Mouse (Mus musculus) layer of hippocampus, postnatal 14 days (tissue): ENCODE data around the gene 4930595D18Rik. TPM values are rescaled to one million over a fixed set of nuclear protein-coding genes. Genes with fewer than 3 reads are reported as not detected.

Source experiments
- DNase-seq, 2 experiments: peaks; one replicate each; pipeline ENCODE4 v3.0.0; 2021 to 2022; ENCODE audit warnings: low spot score in 2 of 2, mixed read lengths in 1 of 2
- long read RNA-seq, 2 experiments: library from polyadenylated mRNA; stranded (forward); transcript quantifications; one replicate each; pipeline ENCODE4 v2.0.0; 2021
- total RNA-seq, 2 experiments: library from RNA; stranded (reverse); gene quantifications; 2 replicates each; pipeline ENCODE4 v1.2.3; 2021

4930595D18Rik gene
- total RNA-seq: under 1 TPM in 1 of 2 experiments, not detected in 1; 0.41 TPM
- long read RNA-seq, experiment 1, partial matches to known transcripts: 0 of 1 reads
- long read RNA-seq, experiment 1, other reads (novel, unspliced or antisense): 1 of 1 reads
- long read RNA-seq, experiment 2, partial matches to known transcripts: 0 of 2 reads
- long read RNA-seq, experiment 2, other reads (novel, unspliced or antisense): 2 of 2 reads

- DNase-seq: no peak
Measured at GRCm38 (mm10) chr12:111184476-111184875, at the start of gene 4930595D18Rik. 4930595D18Rik (minus strand) TSS chr12:111184491.

DNA sequence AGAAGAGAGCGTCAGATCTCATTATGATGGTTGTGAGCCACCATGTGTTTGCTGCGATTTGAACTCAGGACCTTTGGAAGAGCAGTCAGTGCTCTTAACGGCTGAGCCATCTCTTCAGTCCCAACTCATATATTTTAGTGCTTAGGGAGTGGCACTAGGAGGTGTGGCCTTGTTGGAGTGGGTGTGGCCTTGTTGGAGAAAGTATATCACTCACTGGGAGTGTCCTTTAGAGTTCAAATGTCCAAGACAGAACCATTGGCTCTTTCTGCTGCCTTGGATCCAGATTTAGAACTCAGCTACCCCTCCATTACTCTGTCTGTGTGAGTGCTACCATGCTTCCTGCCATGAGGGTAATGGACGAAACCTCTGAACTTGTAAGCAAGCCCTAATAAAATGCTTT is 49.5 kb upstream of the 4930595D18Rik start:
- no peak for DNase-seq

GRCm38 (mm10) chr12:111230793-111231192 is 46.5 kb upstream of the 4930595D18Rik start:
- no peak for DNase-seq

DNA sequence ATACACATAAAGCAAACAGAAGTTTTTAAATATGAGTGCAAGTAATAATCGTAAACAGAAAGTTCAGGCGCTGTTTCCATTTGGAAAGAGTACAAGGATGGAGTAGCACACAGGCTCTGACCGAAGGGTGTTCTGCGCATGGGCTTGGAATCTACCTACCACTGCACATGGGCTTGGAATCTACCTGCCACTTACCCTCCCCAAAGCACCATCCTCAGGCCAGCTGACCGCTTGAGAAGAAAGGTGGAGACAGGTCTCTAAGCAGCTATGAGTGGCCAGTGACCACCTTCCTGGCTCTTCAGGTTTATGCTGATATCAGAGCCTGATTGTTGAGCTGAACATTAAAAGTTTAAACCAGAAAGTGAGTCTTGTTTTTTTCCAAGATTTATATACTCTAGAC is 44.2 kb upstream of the 4930595D18Rik start:
- DNase-seq: no peak

GRCm38 (mm10) chr12:111227410-111227809 is 43.1 kb upstream of the 4930595D18Rik start:
- no peak for DNase-seq

DNA sequence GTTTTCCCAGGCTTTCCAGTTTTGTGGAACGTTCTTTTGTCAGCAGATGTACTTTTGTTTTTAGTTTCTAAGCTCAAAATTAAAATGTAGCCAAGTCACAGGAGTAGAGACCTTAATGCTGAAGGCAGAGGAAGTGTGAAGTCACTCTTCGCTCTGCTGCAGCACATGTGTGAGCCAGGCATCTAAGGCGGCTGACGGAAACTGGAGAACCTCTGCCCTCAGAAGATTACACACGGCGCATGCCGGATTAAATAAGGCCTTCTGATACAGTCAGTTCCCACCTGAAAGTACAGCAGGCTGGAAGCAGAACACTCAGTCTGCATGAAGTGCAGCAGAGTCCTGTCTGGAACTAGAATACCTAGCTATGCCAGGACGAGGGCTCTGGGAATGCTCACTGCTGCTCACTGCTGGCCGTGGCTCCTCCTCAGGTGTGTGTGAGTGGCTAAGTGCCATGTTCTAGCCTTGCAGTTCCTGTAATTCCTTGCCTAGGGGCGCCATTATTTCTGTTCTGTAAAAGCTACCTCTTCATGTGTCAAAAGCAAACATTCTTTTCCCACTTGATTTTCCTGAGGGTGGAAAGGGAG is 41.0 kb upstream of the 4930595D18Rik start:
- no peak for DNase-seq

GRCm38 (mm10) chr12:111218867-111219266 is 34.6 kb upstream of the 4930595D18Rik start:
- no peak for DNase-seq

GRCm38 (mm10) chr12:111211729-111212128 is 27.4 kb upstream of the 4930595D18Rik start:
- no peak for DNase-seq

DNA sequence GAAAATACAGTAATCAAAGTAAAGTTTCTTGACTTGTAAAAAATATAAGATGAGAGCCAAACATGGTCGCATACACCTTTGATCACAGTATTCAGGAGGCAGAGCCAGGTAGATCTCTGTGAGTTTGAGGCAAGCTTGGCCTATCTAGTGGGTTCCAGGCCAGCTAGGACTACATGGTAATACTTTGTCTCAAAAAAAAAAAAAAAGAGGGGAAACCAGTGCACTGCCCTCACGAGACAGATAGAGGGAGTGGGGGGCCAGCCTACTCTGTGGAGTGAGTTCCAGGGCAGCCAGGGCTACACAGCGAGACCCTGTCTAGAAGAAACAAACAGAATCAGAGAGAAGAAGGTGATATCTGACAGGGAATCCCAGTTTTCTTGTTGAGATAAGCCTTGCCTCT is 23.4 kb upstream of the 4930595D18Rik start:
- DNase-seq: no peak

DNA sequence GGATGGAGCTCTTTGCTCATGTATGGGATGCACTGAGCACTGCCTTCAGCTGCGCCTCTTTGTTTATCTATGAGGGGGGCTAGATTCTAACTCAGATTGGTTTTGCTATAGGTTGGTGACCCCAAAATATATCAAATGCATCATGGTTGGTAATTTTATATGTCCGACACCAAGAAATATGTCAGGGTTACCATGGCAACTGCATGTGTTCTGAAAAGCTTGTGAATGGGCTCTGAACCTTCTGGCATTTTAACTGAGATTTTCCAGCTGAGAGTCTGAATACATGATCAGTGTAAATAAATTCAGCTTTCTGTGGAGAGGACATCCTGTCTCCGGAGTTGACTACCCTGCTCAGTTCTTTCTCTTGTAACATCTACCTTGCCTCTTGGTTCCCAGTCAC is 19.7 kb upstream of the 4930595D18Rik start:
- DNase-seq: peak in 1 of 2 experiments; percentile 28

- peak in 1 of 2 experiments; percentile 21 for DNase-seq
Measured at GRCm38 (mm10) chr12:111203076-111203475, 18.8 kb upstream of the 4930595D18Rik start.

- no peak for DNase-seq
Measured at GRCm38 (mm10) chr12:111196548-111196947, 12.3 kb upstream of the 4930595D18Rik start.

GRCm38 (mm10) chr12:111193331-111193730 is 9.0 kb upstream of the 4930595D18Rik start:
- no peak for DNase-seq

DNA sequence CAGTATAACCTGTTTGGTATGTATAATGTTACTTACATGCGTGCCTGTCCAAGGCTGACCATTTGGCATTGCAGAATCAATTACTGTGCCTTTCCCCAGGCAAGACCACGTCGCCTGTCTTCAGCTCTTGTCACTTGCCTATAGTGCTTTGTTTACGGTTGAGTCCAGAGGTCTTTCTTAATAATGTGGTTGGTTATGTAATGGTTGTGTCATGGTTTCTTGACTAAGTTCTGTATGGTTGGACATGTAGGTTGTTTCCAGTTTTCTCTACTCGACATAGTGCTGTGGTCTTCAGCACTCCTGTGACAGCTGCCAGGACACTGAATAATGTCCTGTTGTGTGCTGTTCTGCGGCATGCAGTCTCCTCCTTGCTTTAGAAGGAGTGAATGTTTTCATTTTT is 8.5 kb upstream of the 4930595D18Rik start:
- no peak for DNase-seq

DNA sequence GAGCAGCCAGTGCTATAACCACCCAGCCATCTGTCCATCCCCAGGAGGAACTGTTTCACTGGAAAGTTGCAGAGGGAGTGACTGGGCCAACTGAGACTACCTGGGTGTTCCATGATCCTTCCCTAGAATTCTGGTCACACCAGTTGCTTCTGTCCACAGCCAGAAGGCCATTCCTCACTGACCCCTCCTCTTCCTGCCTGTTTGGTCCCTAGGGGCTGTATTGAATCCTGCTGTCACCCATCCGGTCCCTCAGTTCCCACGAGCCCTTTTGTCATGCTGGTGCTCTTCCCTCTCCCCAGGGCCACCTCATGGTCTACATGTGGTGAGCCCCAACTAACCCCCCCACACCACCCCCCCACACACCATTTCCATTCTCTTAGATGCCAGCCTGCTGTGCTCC is 6.6 kb upstream of the 4930595D18Rik start:
- DNase-seq: no peak

DNA sequence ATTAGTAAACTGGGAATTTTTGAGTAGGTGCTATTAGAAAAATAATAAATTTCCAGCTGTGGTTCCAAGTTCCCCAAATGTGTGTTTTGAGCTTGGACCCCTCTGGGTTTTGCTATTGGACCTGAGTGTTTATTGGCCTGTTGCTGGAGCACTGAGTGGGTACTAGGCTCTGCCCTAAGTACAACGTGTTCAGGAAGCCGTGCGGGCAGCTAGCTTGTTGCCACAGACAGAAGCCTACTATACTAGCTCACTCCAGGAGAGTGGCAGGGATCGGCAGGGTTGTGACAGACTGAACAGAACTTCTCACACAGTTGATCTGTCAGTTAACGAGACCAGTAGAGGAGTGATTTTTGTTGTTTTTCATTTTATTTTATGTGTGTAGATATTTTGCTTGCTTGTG is 6.1 kb upstream of the 4930595D18Rik start:
- no peak for DNase-seq

DNA sequence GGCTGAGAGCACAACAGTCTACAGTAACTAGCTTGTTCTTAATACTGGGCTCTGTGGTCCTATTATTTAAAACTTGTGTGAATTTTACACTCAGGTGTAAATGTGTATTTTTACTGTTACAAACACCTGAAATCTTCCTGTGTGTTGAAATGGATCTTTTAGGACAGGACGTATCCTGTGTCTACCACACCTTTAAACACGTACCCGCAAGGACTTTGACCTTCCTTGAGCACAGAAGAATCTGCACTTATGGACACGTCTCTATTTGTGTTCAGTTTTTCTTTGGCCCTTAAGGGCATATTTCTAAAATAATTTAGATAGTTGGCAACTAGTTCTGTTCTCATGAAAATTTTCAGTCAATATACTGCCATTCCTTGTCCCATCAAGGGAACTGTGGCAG is 4.0 kb upstream of the 4930595D18Rik start:
- DNase-seq: no peak

DNA sequence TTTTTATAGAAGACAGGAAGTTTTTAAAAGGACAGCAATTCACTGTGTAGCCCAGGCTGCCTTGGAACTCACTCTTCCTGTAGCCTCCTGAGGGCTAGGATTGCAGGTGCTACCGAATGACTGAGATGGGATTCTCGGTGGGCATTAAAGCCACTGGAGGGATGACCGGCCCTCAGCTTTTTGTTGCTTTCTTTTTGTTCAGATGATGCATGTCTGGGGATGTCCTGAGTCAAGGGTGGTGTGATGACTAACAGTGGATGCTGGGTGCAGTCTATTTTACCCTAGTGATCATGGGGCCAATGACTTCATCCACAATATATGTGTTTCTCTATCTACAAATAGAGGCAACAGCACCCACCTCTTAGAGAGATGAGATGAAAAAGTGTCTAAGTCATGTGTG is 2.7 kb upstream of the 4930595D18Rik start:
- DNase-seq: no peak

DNA sequence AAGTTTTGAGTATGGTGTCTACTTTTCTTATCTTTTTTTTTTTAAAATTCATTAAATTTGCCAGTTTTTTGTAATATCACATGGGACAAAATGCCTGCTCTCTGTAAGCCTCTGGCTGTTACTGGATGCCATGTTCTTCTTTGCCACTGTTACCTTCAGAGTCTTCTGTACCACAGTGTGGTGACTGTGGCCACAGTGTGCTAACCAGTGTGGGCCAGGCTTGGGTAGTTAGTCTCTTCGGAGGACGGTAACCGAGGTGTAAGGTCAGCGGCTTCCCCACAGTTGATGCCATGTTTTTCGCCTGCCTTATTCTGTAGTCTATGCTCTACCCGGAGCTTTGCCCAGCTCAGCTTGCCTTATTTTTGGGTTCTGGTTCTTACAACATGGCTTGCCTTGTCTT is 1.9 kb downstream of the 4930595D18Rik start:
- no peak for DNase-seq

DNA sequence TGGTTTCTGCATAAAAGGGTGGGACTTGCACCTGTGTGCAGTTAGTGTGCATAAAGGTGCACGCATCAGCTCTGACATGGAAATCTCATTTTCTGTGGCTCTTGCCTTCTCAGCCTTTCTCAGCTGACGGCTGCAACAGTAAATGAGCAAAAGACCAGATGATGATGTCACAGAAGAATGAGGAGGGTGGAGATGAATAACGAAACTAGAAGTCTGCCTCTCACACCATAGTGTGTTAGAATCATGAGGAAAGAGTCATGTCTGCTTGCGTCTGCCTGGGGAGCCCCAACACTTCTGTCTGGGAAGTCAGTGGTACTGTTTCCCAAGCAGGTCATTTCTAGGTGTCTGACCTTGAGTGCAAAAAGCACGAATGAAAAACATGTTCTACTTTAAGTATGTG is 2.4 kb downstream of the 4930595D18Rik start:
- no peak for DNase-seq

DNA sequence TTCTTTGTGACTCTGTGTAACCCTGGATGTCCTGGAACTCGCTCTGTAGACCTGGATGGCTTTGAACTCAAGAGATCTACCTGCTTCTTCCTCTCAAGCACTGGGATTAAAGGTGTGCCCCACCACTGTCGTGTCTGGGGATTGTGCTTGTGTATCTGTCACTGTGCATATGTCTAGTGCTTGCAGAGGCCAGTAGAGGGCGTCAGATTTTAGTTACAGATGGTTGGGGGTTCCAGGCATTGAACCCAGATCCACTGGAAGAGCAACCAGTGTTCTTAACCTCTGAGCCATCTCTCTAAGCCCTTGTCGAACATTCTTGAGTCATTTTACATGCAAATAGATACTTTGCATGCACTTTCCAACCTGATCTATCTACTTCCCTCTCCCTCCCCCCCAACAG is 5.5 kb downstream of the 4930595D18Rik start:
- DNase-seq: no peak

GRCm38 (mm10) chr12:111168891-111169290 is 15.4 kb downstream of the 4930595D18Rik start:
- DNase-seq: no peak

GRCm38 (mm10) chr12:111166681-111167289 is 17.5 kb downstream of the 4930595D18Rik start:
- no peak for DNase-seq
